In the genomic region with DNA sequence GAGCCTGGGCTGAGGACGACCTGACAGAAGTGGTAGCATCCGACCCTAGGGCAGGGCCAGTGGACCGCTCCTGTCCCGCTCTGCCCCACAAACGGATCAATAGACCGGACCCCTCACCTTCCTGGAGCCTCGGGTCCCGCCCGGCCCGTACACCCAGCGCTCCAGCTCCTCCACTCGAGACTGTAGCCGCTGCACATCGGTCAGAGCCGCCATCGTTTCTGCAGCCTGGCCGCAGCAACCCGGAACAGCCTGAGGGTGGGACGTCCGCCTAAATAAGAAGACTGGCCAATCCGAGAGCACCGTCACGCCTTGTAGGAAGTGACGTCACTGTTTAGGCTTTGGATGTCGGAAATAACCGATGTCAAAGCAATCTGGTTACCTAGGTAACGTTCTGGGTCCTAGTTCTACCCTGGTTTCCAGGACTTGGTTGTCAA, we compare ENCODE assay signal across 8 mouse cellular contexts. TPM values are rescaled to one million over a fixed set of nuclear protein-coding genes. Genes with fewer than 3 reads are reported as not detected.
DNase-seq lines count a peak whose midpoint lies in the region; ATAC-seq and TF ChIP-seq lines count a peak whose summit lies in the region.

A gene (minus strand): TSS at position 253 of the 434 bp plus-strand sequence.

- peak within 1 kb of the TSS; percentile 85 for H3K9ac ChIP-seq in MEL (ENCODE audit: control insufficient read depth, low read depth, low read length, poor library complexity, severe bottlenecking)
- H3K9ac ChIP-seq in forebrain, postnatal 0 days = peak within 1 kb of the TSS; percentile 94
- H3K9ac ChIP-seq in lung, embryonic 15.5 days = peak within 1 kb of the TSS; percentile 76

- peaks cover 5 to 14% of the 10 kb centered on the region in 2 experiments; a peak in 3 of 4 replicates for H3K4me1 ChIP-seq in MEL (ENCODE audit: control insufficient read depth in 1 of 2, insufficient read depth in 2 of 2, low read length in 2 of 2)
- peaks cover 10% of the 10 kb centered on the region; the same call in 1 of the 2 replicates for H3K4me1 ChIP-seq in forebrain, postnatal 0 days (ENCODE audit: insufficient read depth)
- peaks cover 23% of the 10 kb centered on the region for H3K4me1 ChIP-seq in lung, embryonic 15.5 days

- H3K9me3 ChIP-seq in MEL (replicated peaks; ENCODE audit: insufficient read depth, low read length) = no peaks in the 10 kb centered on the region
- H3K9me3 ChIP-seq in forebrain, postnatal 0 days (ENCODE audit: low read length) = no peaks in the 10 kb centered on the region
- no peaks in the 10 kb centered on the region for H3K9me3 ChIP-seq in lung, embryonic 15.5 days

- peak; percentile 99 for ATAC-seq in forebrain, postnatal 0 days
- ATAC-seq in lung, embryonic 15.5 days (ENCODE audit: borderline replicate concordance, extremely low read depth, low FRiP score, low TSS enrichment) = peak; percentile 95

- TF ChIP-seq RAD21 in MEL (IDR thresholded peaks at IDR 0.05; ENCODE audit: low read depth, low read length) = no peak

- H3K27me3 ChIP-seq in MEL (ENCODE audit: control insufficient read depth in 1 of 2, insufficient read depth in 2 of 2, low read length in 2 of 2) = no peaks in the 10 kb centered on the region
- H3K27me3 ChIP-seq in forebrain, postnatal 0 days (ENCODE audit: insufficient read depth, low read length) = peaks cover 23% of the 10 kb centered on the region
- H3K27me3 ChIP-seq in lung, embryonic 15.5 days = peaks cover 44% of the 10 kb centered on the region

- peak within 1 kb of the TSS; percentile 65 for H3K4me2 ChIP-seq in forebrain, postnatal 0 days (ENCODE audit: low read depth)
- H3K4me2 ChIP-seq in lung, embryonic 15.5 days = peak within 1 kb of the TSS; percentile 77

- TF ChIP-seq EP300 in MEL (IDR thresholded peaks at IDR 0.05; ENCODE audit: low read depth in 1 of 2, low read length in 2 of 2) = no peak

- TF ChIP-seq CTCF in MEL (IDR thresholded peaks at IDR 0.05 in 2 of 3, conservative IDR thresholded peaks at IDR 0.05 in 1 of 3; ENCODE audit: control insufficient read depth in 1 of 3, insufficient read depth in 1 of 3, low read depth in 2 of 3, low read length in 3 of 3, poor library complexity in 1 of 3, severe bottlenecking in 1 of 3) = no peak
- TF ChIP-seq CTCF in forebrain, postnatal 0 days (IDR thresholded peaks at IDR 0.05; ENCODE audit: low read depth) = no peak

- no peak within 1 kb of the TSS for H3K27ac ChIP-seq in MEL (ENCODE audit: control insufficient read depth, low read depth, low read length)
- H3K27ac ChIP-seq in forebrain, postnatal 0 days (ENCODE audit: low read depth, low read length) = peak within 1 kb of the TSS; percentile 70
- no peak within 1 kb of the TSS for H3K27ac ChIP-seq in lung, embryonic 15.5 days

- peak; percentile 85 to 87 for TF ChIP-seq POLR2A in MEL (IDR thresholded peaks at IDR 0.05; ENCODE audit: control insufficient read depth in 1 of 2, insufficient read depth in 1 of 2, low read depth in 1 of 2, low read length in 2 of 2, poor library complexity in 1 of 2)

- peaks cover 9% of the 10 kb centered on the region for H3K79me2 ChIP-seq in MEL (ENCODE audit: control insufficient read depth, insufficient read depth, low read length, poor library complexity)

- peak within 1 kb of the TSS; percentile 66 to 76 for H3K4me3 ChIP-seq in MEL (ENCODE audit: control insufficient read depth in 1 of 2, insufficient read depth in 1 of 2, low read depth in 2 of 2, low read length in 2 of 2)
- peak within 1 kb of the TSS; percentile 89 for H3K4me3 ChIP-seq in forebrain, postnatal 0 days (ENCODE audit: low read depth, low read length)
- H3K4me3 ChIP-seq in lung, embryonic 15.5 days = peak within 1 kb of the TSS; percentile 70

- under 1% methylated on average over 27 of the region's 27 CpGs for whole genome bisulfite sequencing in forebrain, postnatal 0 days
- WGBS in lung, embryonic 15.5 days = under 1% methylated on average over 27 of the region's 27 CpGs

- DNase-seq in MEL (ENCODE audit: low read depth, low spot score) = peak; percentile 97
- DNase-seq in cerebellum, adult 18-20 months = peak; percentile 86 to 94
- DNase-seq in forebrain, postnatal 0 days = peak; percentile 96
- peak; percentile 86 for DNase-seq in heart, postnatal 4 days
- DNase-seq in layer of hippocampus, adult 8-10 months (ENCODE audit: low spot score in 2 of 2) = peak; percentile 93 to 95
- peak; percentile 88 for DNase-seq in ovary, adult 18-20 months (ENCODE audit: low spot score)
- DNase-seq in thymus, postnatal 0 days (ENCODE audit: low spot score) = peak; percentile 92

- H3K36me3 ChIP-seq in MEL (ENCODE audit: control insufficient read depth in 1 of 2, insufficient read depth in 2 of 2, low read length in 2 of 2) = peaks cover 0 to 12% of the 10 kb centered on the region in 2 experiments; a peak in 1 of 4 replicates
- H3K36me3 ChIP-seq in forebrain, postnatal 0 days (ENCODE audit: insufficient read depth) = peaks cover 26% of the 10 kb centered on the region
- peaks cover 17% of the 10 kb centered on the region for H3K36me3 ChIP-seq in lung, embryonic 15.5 days

TF ChIP-seq in MEL, 35 proteins besides CTCF, POLR2A, EP300 and RAD21:
- no peak for TF ChIP-seq ZC3H11A (IDR thresholded peaks at IDR 0.05; ENCODE audit: low read depth, low read length)
- no peak for TF ChIP-seq MAFK (IDR thresholded peaks at IDR 0.05; ENCODE audit: borderline replicate concordance, low read depth, low read length)
- TF ChIP-seq TBP (IDR thresholded peaks at IDR 0.05; ENCODE audit: low read depth, low read length) = peak; percentile 81
- no peak for TF ChIP-seq USF2 (IDR thresholded peaks at IDR 0.05; ENCODE audit: borderline replicate concordance in 1 of 2, insufficient read depth in 1 of 2, low read depth in 1 of 2, low read length in 2 of 2)
- peak; percentile 96 for TF ChIP-seq SIN3A (IDR thresholded peaks at IDR 0.05; ENCODE audit: low read length)
- TF ChIP-seq NELFE (IDR thresholded peaks at IDR 0.05; ENCODE audit: low read depth, low read length) = peak; percentile 90
- peak; percentile 54 for TF ChIP-seq MXI1 (IDR thresholded peaks at IDR 0.05; ENCODE audit: low read depth, low read length)
- peak; percentile 99 for TF ChIP-seq ELF1 (IDR thresholded peaks at IDR 0.05; ENCODE audit: low read depth, low read length)
- no peak for TF ChIP-seq MYB (IDR thresholded peaks at IDR 0.05; ENCODE audit: low read depth, low read length)
- no peak for TF ChIP-seq TAL1 (IDR thresholded peaks at IDR 0.05; ENCODE audit: low read length)
- no peak for TF ChIP-seq SMC3 (IDR thresholded peaks at IDR 0.05; ENCODE audit: low read depth, low read length)
- TF ChIP-seq GATA1 (IDR thresholded peaks at IDR 0.05; ENCODE audit: low read depth, low read length) = no peak
- TF ChIP-seq MEF2A (IDR thresholded peaks at IDR 0.05; ENCODE audit: extremely low read depth, insufficient replicate concordance, low read depth, low read length, poor library complexity, severe bottlenecking) = no peak
- no peak for TF ChIP-seq GABPA (IDR thresholded peaks at IDR 0.05; ENCODE audit: low read depth, low read length)
- no peak for TF ChIP-seq JUND (IDR thresholded peaks at IDR 0.05; ENCODE audit: low read depth, low read length)
- no peak; the same call in 1 of the 2 replicates for TF ChIP-seq KAT2A (conservative IDR thresholded peaks at IDR 0.05; ENCODE audit: low read depth, low read length)
- TF ChIP-seq MYC (IDR thresholded peaks at IDR 0.05; ENCODE audit: low read depth, low read length) = no peak
- peak; percentile 31; the same call in 1 of the 2 replicates for TF ChIP-seq TCF12 (IDR thresholded peaks at IDR 0.05; ENCODE audit: low read depth, low read length)
- no peak for TF ChIP-seq E2F4 (IDR thresholded peaks at IDR 0.05; ENCODE audit: borderline replicate concordance, low read depth, low read length)
- peak; percentile 86 for TF ChIP-seq ZMIZ1 (IDR thresholded peaks at IDR 0.05; ENCODE audit: low read depth, low read length)
- TF ChIP-seq MAX (IDR thresholded peaks at IDR 0.05; ENCODE audit: low read length) = no peak
- no peak for TF ChIP-seq CHD1 (IDR thresholded peaks at IDR 0.05; ENCODE audit: low read depth, low read length)
- TF ChIP-seq POLR2AphosphoS2 (IDR thresholded peaks at IDR 0.05; ENCODE audit: low read length) = peak; percentile 79; the same call in 1 of the 2 replicates
- no peak for TF ChIP-seq ETS1 (IDR thresholded peaks at IDR 0.05; ENCODE audit: low read depth, low read length)
- TF ChIP-seq UBTF (IDR thresholded peaks at IDR 0.05; ENCODE audit: borderline replicate concordance, insufficient read depth, low read depth, low read length) = no peak
- TF ChIP-seq USF1 (IDR thresholded peaks at IDR 0.05; ENCODE audit: low read depth, low read length) = no peak
- peak; percentile 89 for TF ChIP-seq HCFC1 (IDR thresholded peaks at IDR 0.05; ENCODE audit: low read depth, low read length)
- no peak for TF ChIP-seq NRF1 (IDR thresholded peaks at IDR 0.05; ENCODE audit: insufficient read depth, low read depth, low read length, poor library complexity, severe bottlenecking)
- TF ChIP-seq POLR2AphosphoS5 (IDR thresholded peaks at IDR 0.05; ENCODE audit: borderline replicate concordance, low read depth, low read length) = no peak
- no peak for TF ChIP-seq MAZ (IDR thresholded peaks at IDR 0.05; ENCODE audit: low read depth, low read length)
- TF ChIP-seq BHLHE40 (IDR thresholded peaks at IDR 0.05; ENCODE audit: borderline replicate concordance, low read depth, low read length) = no peak
- TF ChIP-seq CHD2 (IDR thresholded peaks at IDR 0.05; ENCODE audit: low read length) = no peak
- TF ChIP-seq RCOR1 (IDR thresholded peaks at IDR 0.05; ENCODE audit: low read depth, low read length) = no peak
- TF ChIP-seq ZNF384 (IDR thresholded peaks at IDR 0.05; ENCODE audit: low read depth, low read length) = no peak
- TF ChIP-seq ZKSCAN1 (IDR thresholded peaks at IDR 0.05; ENCODE audit: low read depth, low read length) = no peak
TF ChIP-seq in MEL: peak in this region for 9.

RNA-seq across cellular contexts. Expression of the gene that starts here (rescaled TPM):
- total RNA-seq in MEL (2012; rRNA removed) = 51.8 and 57.7 TPM in 2 replicates
- polyA plus RNA-seq in MEL (2012; ENCODE audit: insufficient read depth in 1 of 2, insufficient read length in 2 of 2, low read depth in 1 of 2, low replicate concordance in 2 of 2, missing spikeins in 1 of 2) = 10 to 100 TPM in 1 of 2 experiments, not detected in 1; 64.6 TPM
- total RNA-seq in forebrain, postnatal 0 days (2014; rRNA removed) = 184 and 251 TPM in 2 replicates
- polyA plus RNA-seq in forebrain, postnatal 0 days (2015; fragmentation: Nextera tagmentation; extraction: Ambion mirVana) = 378 and 438 TPM in 2 replicates
- total RNA-seq in heart, postnatal 4 days (2021) = 10 to 100 TPM; 77.5 to 86.9 TPM
- total RNA-seq in layer of hippocampus, adult 8-10 months (2022) = 100 to 1,000 TPM; 141 to 156 (median 152) TPM
- 133 and 136 TPM in 2 replicates for polyA plus RNA-seq in lung, embryonic 15.5 days (2015; fragmentation: Nextera tagmentation; extraction: Ambion mirVana)
- 180 and 181 TPM in 2 replicates for polyA plus RNA-seq in thymus, postnatal 0 days (2015; fragmentation: Nextera tagmentation; extraction: Ambion mirVana)
